Mouse (Mus musculus): ENCODE data around the gene Cdh5. TPM values are rescaled to one million over a fixed set of nuclear protein-coding genes. Genes with fewer than 3 reads are reported as not detected.
A peak's percentile ranks its signal among the peaks of the same experiment; 100 is the strongest.
"Not testable (repeated sequence)": the region's sequence is repeated elsewhere in the genome, so short reads cannot be mapped to it uniquely, and the experiment has no call there.

Gene Cdh5
- polyA plus RNA-seq, 1 experiment from 2014 or later: 13.6 TPM

- 38% methylated on average over 1 of the region's 1 CpGs for WGBS
- ATAC-seq (0 out of 2 replicates have a peak, but pooled peaks have one; percentile 23), DNase-seq (ENCODE audit: low spot score) (no peak)
- no peak overlapping the region for H3K4me2 ChIP-seq (ENCODE audit: low read length)
- no peaks in the 10 kb centered on the region for H3K36me3 ChIP-seq (ENCODE audit: control insufficient read depth, insufficient read depth, low read length)
- H3K27me3 ChIP-seq (replicated peaks; ENCODE audit: control insufficient read depth, insufficient read depth, low read length): no peaks in the 10 kb centered on the region
- no peaks in the 10 kb centered on the region for H3K9me3 ChIP-seq (replicated peaks; ENCODE audit: control insufficient read depth, low read length)
- H3K4me3 ChIP-seq (ENCODE audit: low read depth, low read length): no peak overlapping the region
- H3K9ac ChIP-seq (ENCODE audit: low read length): no peak overlapping the region
- no peaks in the 10 kb centered on the region for H3K4me1 ChIP-seq (ENCODE audit: control insufficient read depth, insufficient read depth, low read length)
- H3K27ac ChIP-seq (ENCODE audit: low read depth, low read length): no peak overlapping the region
Observed at GRCm38 (mm10) chr8:104087091-104087490, 14.3 kb upstream of the Cdh5 start.

GRCm38 (mm10) chr8:104087878-104088277 lies 13.5 kb upstream of the Cdh5 start:
- DNase-seq (ENCODE audit: low spot score); H3K27ac ChIP-seq (ENCODE audit: low read depth, low read length); H3K36me3 ChIP-seq (ENCODE audit: control insufficient read depth, insufficient read depth, low read length); H3K9ac ChIP-seq (ENCODE audit: low read length); H3K9me3 ChIP-seq (replicated peaks; ENCODE audit: control insufficient read depth, low read length); H3K27me3 ChIP-seq (replicated peaks; ENCODE audit: control insufficient read depth, insufficient read depth, low read length); H3K4me3 ChIP-seq (ENCODE audit: low read depth, low read length); H3K4me2 ChIP-seq (ENCODE audit: low read length); H3K4me1 ChIP-seq (ENCODE audit: control insufficient read depth, insufficient read depth, low read length); ATAC-seq: not testable (repeated sequence)

DNA sequence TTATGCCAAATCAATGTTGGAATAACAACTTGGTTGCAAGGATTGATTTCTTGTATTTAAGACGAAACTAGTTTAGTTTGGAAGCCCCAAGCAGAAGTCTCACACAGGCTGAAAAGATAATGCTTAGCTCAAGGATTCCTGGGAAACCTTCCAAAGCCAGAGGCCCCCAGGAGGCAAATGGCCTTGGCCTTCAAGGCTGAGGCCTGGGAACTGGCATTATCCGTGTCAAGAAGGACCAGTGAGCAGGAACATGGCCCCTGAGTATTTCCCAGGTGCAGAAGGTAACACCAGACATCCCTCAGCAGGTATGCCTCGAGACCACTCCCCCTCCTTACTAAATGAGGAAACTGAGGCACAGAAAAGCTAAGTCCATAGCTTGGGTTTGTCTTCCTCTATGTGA lies 12.5 kb upstream of the Cdh5 start:
- no peak overlapping the region for H3K4me2 ChIP-seq (ENCODE audit: low read length)
- no peaks in the 10 kb centered on the region for H3K4me1 ChIP-seq (ENCODE audit: control insufficient read depth, insufficient read depth, low read length)
- H3K27me3 ChIP-seq (replicated peaks; ENCODE audit: control insufficient read depth, insufficient read depth, low read length): no peaks in the 10 kb centered on the region
- H3K9me3 ChIP-seq (replicated peaks; ENCODE audit: control insufficient read depth, low read length): no peaks in the 10 kb centered on the region
- WGBS: 72% methylated on average over 3 of the region's 3 CpGs
- no peak overlapping the region for H3K9ac ChIP-seq (ENCODE audit: low read length)
- DNase-seq (ENCODE audit: low spot score): no peak
- H3K4me3 ChIP-seq (ENCODE audit: low read depth, low read length): no peak overlapping the region
- no peak for ATAC-seq
- no peak overlapping the region for H3K27ac ChIP-seq (ENCODE audit: low read depth, low read length)
- no peaks in the 10 kb centered on the region for H3K36me3 ChIP-seq (ENCODE audit: control insufficient read depth, insufficient read depth, low read length)

DNA sequence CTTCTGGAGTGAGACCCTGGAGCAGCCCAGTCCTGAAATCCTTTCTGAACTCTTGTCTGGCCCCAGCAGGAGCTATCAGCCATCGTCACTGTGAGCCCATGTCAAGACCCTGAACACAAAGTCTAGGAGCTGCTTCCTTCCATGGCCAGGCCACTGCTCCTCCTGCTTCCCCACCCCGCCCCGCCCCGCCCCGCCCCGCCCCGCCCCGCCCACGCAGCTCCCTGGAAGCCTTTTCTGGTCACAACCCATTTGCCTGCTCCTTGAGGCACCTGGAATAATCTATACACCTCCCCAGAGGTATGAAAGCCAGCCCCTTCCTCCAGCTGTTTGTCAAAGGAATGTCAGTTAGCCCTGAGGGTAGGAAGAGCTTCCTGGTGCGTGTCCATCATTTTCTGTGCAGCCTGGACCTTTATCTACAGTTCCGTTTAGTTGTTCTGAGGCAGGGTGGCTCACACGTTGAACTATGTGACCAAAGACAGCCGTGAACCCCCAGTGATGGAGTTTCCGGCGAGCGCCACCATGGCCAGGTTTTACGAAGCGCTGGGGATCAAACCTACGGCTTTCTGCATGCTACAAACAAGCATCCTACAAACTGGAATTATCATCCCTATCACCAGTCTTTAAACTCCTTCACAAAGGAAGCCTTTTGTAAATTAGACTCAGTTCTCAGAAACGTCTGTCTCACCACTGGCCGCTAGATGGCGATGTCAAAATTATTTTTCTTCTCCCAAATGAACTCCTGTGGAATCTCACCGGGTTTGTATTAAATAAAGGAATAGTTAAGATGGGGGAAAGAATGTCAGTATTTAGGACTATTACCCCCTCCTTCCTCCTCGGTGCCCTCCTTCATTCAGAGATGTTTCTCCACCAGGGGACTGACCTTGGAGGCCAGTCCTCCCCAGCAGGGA lies 10.2 kb upstream of the Cdh5 start:
- peak overlapping the region; percentile 23; the same call in 1 of the 2 replicates for H3K4me2 ChIP-seq (ENCODE audit: low read length)
- not testable (repeated sequence) for H3K4me1 ChIP-seq (ENCODE audit: control insufficient read depth, insufficient read depth, low read length); H3K36me3 ChIP-seq (ENCODE audit: control insufficient read depth, insufficient read depth, low read length); H3K9me3 ChIP-seq (replicated peaks; ENCODE audit: control insufficient read depth, low read length); H3K9ac ChIP-seq (ENCODE audit: low read length); ATAC-seq; H3K27ac ChIP-seq (ENCODE audit: low read depth, low read length); H3K27me3 ChIP-seq (replicated peaks; ENCODE audit: control insufficient read depth, insufficient read depth, low read length); H3K4me3 ChIP-seq (ENCODE audit: low read depth, low read length)
- WGBS: 14% methylated on average over 16 of the region's 24 CpGs
- DNase-seq (ENCODE audit: low spot score): peak; percentile 73

DNA sequence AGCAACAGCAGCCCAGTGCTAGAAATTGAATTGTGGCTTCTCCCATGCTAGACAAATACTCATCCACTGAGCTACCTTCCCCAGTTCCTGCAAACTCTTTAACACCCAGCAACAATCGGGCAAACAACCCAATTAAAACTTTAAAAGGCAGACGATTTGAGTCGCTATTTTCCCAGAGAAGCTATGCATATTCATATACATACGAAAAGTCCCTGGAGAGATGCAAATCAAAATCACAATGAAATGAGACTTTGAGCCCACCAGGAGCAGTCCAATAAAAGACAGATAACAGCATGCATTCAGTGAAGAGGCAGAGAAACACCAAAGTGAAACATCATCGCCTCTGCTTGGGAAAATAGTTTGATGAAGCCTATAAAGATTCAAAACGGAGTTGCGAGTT lies 8.1 kb upstream of the Cdh5 start:
- Histone ChIP-seq H3K4me2 (ENCODE audit: low read length) (no peak overlapping the region), H3K9ac (ENCODE audit: low read length) (no peak overlapping the region), H3K27me3 (replicated peaks; ENCODE audit: control insufficient read depth, insufficient read depth, low read length) (no peaks in the 10 kb centered on the region), H3K27ac (ENCODE audit: low read depth, low read length) (no peak overlapping the region), H3K9me3 (replicated peaks; ENCODE audit: control insufficient read depth, low read length) (no peaks in the 10 kb centered on the region), H3K36me3 (ENCODE audit: control insufficient read depth, insufficient read depth, low read length) (no peaks in the 10 kb centered on the region), H3K4me1 (ENCODE audit: control insufficient read depth, insufficient read depth, low read length) (no peaks in the 10 kb centered on the region), H3K4me3 (ENCODE audit: low read depth, low read length) (no peak overlapping the region)
- WGBS: 35% methylated on average over 7 of the region's 7 CpGs
- ATAC-seq: no peak
- DNase-seq (ENCODE audit: low spot score): no peak

DNA sequence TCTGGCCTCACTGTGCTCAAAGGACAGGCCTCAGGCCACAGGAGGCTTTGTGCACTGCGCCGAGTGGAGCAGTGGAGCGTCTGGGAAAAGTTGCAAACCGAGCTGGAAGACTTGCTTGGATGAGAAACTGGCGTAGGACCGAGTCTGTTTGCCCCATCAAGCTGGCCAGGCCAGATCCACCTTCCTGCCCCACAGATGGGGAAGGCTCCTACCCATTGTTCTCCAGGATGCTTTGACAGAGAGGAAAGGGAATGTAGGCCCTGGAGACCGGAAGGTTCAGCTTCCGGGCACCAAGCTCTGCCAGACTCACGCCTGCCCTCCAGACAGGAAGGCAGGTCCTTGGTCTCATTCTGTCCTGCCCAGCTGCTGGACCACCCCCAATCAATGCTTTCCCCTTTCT lies 5.8 kb upstream of the Cdh5 start:
- H3K4me2 ChIP-seq (ENCODE audit: low read length): no peak overlapping the region
- ATAC-seq (no peak), DNase-seq (ENCODE audit: low spot score) (no peak)
- 73% methylated on average over 9 of the region's 9 CpGs for WGBS
- H3K4me3 ChIP-seq (ENCODE audit: low read depth, low read length): no peak overlapping the region
- H3K27ac ChIP-seq (ENCODE audit: low read depth, low read length): no peak overlapping the region
- no peaks in the 10 kb centered on the region for H3K4me1 ChIP-seq (ENCODE audit: control insufficient read depth, insufficient read depth, low read length)
- no peaks in the 10 kb centered on the region for H3K36me3 ChIP-seq (ENCODE audit: control insufficient read depth, insufficient read depth, low read length)
- no peak overlapping the region for H3K9ac ChIP-seq (ENCODE audit: low read length)
- H3K9me3 ChIP-seq (replicated peaks; ENCODE audit: control insufficient read depth, low read length): no peaks in the 10 kb centered on the region
- no peaks in the 10 kb centered on the region for H3K27me3 ChIP-seq (replicated peaks; ENCODE audit: control insufficient read depth, insufficient read depth, low read length)

- H3K9ac ChIP-seq (ENCODE audit: low read length): no peak overlapping the region
- no peak overlapping the region for H3K4me2 ChIP-seq (ENCODE audit: low read length)
- no peaks in the 10 kb centered on the region for H3K27me3 ChIP-seq (replicated peaks; ENCODE audit: control insufficient read depth, insufficient read depth, low read length)
- no peak overlapping the region for H3K27ac ChIP-seq (ENCODE audit: low read depth, low read length)
- no peak for ATAC-seq
- H3K9me3 ChIP-seq (replicated peaks; ENCODE audit: control insufficient read depth, low read length): no peaks in the 10 kb centered on the region
- H3K4me3 ChIP-seq (ENCODE audit: low read depth, low read length): no peak overlapping the region
- DNase-seq (ENCODE audit: low spot score): no peak
- 69% methylated on average over 10 of the region's 10 CpGs for WGBS
- H3K4me1 ChIP-seq (ENCODE audit: control insufficient read depth, insufficient read depth, low read length): no peaks in the 10 kb centered on the region
- no peaks in the 10 kb centered on the region for H3K36me3 ChIP-seq (ENCODE audit: control insufficient read depth, insufficient read depth, low read length)
Observed at GRCm38 (mm10) chr8:104096644-104097043, 4.8 kb upstream of the Cdh5 start.

DNA sequence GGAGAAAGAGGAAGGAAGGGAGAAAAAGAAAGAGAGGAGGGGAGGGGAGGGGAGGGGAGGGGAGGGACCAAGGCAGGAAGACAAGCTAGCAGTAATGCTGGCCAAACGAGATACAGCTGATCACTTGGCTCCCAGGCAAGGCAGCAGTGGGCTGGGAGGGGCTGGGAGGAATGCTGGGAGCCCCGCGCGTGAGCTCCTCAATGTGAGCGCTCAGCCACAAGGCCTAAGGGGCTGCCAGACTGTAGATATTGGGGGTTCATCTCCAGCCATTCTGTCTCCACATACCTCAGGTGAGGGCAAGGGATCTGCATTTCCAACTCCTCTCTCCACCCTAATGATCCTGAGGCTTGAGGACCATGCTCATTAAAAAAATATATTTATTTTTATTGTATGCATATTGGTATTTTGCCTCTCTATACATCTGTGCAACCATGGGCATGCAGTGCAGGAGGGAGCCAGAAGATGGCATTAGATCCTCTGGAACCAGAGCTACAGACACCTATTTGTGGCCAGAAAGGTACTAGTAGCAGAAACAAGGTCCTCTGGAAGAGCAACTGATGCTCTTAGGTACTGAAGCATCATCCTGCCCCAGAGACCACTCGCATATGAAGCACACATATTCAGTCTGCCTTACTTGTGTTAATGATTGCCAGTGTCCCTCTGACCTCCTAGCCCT lies 2.6 kb upstream of the Cdh5 start:
- H3K4me2 ChIP-seq (ENCODE audit: low read length): no peak overlapping the region
- ATAC-seq (peak; percentile 49; the same call in 1 of the 2 replicates), DNase-seq (ENCODE audit: low spot score) (peak; percentile 29)
- WGBS: 32% methylated on average over 6 of the region's 6 CpGs
- H3K36me3 ChIP-seq (ENCODE audit: control insufficient read depth, insufficient read depth, low read length): no peaks in the 10 kb centered on the region
- no peak overlapping the region for H3K27ac ChIP-seq (ENCODE audit: low read depth, low read length)
- H3K4me3 ChIP-seq (ENCODE audit: low read depth, low read length): no peak overlapping the region
- no peaks in the 10 kb centered on the region for H3K9me3 ChIP-seq (replicated peaks; ENCODE audit: control insufficient read depth, low read length)
- no peaks in the 10 kb centered on the region for H3K27me3 ChIP-seq (replicated peaks; ENCODE audit: control insufficient read depth, insufficient read depth, low read length)
- H3K9ac ChIP-seq (ENCODE audit: low read length): no peak overlapping the region
- H3K4me1 ChIP-seq (ENCODE audit: control insufficient read depth, insufficient read depth, low read length): no peaks in the 10 kb centered on the region
